Mouse (Mus musculus): ENCODE measurements around the gene Rxra.

The Rxra gene

DNA sequence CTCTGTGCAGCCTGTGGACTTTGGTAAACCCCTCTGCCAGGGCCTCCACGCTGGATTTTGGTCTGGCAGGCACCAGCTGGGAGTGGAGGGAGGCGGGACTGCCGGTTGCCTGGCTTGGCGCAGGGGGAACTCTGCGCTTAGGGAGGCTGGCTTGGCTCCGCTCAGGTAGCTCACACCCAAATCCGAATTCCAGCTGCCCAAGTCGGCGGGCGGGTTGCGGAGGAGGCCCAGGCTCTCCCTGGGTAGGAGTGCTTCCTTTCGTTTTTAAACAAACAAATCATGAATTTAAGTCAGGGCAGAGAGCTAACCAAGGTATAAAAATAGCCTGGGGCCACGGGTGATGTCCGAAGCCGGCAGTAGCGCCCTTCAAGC is at the start of gene Rxra:
Rxra (plus strand) TSS at position 335 of the 372 bp plus-strand sequence.
- DNase-seq (ENCODE audit: low spot score) = peak; percentile 42

DNA sequence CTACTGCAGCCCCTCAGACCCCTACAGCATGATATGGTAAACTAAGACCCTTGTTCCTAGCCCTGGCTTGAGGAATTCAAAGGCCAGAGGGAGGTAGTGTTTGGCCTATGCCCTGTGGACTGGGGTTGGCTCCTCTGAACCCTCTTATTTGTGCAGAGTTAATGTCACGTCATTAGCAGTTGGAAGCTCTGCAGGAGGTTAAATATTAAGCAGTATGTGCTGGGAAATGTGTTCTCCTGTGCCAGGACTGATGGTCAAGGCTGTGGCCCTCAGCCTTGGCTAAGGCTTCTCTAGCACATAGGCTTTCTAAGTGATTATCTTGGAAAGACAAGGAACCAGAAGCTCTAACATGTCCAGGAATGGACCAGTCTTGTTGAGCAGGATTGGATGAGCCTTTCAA is 49.6 kb upstream of the Rxra start:
- no peak for DNase-seq (ENCODE audit: low spot score)

DNA sequence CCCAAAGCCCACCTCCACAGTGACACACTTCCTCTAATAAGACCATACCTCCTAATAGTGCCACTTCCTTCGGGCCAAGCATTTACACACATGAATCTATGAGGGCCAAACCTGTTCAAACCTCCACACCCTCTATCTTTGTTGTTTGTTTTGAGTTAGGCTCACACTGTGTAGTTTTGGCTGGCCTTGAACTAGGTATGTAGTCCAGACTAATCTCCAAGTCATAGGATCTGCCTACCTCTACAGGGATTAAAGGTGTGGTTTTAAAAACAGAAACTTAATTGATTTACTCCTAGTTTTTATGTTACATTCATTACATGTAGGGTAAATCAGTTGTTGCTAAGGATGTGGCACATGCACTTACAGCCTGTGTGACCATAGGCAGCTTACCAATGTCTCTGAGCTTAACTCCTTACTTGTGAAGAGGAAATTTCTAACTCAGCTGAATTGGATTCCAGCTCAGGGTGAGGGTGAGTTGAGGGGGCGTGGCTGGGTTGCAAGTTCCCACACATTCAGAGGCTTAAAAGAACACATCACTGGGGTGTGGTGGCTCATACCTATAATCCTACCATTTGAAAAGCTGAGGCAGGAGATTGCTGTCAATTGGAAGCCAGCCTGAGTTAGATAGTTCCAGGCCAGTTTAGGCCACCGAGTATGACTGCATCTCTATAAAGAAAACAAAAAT is 45.5 kb upstream of the Rxra start:
- DNase-seq (ENCODE audit: low spot score) = no peak

DNA sequence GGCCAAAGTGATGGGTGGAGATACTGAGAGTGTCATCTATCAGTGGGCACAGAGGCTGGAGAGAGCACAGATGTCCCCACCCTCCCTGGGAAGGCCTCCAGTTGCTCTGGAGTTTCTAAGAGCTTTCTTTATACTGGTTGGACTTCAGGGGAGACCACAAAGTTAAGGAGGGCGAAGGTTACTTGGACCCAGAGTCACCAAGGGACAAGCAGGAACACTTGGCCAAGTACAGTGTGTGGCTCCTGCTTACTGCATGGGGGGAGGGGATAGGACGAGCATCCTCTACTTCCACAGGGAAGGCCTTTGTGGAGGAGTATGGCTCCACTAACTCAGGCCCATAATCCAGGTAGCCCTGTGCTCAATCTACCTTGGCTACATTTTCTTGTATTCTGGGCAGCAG is 42.8 kb upstream of the Rxra start:
- DNase-seq (ENCODE audit: low spot score) = no peak

DNA sequence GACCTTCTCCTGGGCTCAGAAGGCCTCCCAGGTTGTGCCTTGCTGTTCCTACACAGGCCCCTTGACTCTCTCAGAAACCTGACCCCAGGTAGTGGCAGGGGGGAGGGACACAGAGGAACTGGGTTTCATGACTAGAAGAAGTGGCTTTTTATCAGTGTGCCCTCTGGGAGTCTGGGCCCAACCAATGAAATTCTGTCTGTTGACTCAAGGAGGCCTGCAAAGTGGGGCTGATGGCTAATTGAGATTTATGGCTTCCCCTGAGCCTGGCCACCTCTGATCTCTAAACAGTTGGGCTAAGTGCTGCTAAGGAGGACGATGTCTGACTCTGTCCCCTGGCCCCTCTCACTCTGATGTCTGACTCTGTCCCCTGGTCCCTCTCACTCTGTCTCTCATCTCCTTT is 42.2 kb upstream of the Rxra start:
- DNase-seq (ENCODE audit: low spot score) = no peak

DNA sequence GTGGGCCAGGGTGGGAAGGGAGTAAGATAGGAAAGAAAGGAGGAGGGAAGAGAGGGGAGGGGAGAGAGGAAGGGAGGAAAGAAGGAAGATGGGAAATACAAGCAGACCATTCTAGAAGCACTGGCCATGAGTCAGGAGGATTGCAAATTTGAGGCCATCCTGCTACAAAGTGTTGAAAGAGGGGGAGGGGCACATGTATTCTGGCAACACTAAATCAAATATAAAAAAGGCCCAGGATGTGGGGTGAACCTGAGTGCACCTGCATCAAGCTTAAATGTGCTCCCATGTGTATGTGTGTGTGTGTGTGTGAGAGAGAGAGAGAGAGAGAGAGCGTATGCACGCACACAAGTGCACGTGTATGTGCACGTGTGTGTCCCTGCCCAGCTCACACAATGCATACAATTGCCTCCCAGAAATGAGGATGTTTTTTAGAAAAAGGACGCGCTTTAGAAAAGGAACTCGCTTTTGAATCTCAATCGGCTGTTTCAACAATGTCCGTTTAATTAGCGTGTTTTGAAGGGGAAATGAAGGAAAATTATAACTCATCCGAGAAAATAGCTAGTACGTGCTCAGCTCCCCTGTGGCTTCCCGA is 41.0 kb upstream of the Rxra start:
- DNase-seq (ENCODE audit: low spot score) = no peak

DNA sequence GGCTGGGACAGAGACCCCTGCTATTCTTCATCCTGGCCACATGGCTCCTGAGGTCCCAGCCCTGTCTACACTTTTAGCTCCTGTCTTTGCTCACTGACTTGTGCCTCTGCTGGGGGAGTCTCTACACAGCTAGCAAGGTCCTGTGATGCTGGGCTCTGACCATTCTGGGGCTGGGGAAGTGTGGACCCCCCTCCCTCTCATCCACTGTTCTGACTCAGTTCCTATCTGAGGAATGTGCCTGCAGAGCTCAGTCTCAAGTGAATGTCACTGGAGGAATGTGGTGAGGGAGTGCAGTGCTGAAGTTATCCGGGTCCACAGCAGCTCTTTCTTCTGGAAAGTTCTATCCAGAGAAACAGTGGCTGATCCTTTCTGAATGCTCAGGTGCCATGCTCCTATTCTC is 39.4 kb upstream of the Rxra start:
- no peak for DNase-seq (ENCODE audit: low spot score)

DNA sequence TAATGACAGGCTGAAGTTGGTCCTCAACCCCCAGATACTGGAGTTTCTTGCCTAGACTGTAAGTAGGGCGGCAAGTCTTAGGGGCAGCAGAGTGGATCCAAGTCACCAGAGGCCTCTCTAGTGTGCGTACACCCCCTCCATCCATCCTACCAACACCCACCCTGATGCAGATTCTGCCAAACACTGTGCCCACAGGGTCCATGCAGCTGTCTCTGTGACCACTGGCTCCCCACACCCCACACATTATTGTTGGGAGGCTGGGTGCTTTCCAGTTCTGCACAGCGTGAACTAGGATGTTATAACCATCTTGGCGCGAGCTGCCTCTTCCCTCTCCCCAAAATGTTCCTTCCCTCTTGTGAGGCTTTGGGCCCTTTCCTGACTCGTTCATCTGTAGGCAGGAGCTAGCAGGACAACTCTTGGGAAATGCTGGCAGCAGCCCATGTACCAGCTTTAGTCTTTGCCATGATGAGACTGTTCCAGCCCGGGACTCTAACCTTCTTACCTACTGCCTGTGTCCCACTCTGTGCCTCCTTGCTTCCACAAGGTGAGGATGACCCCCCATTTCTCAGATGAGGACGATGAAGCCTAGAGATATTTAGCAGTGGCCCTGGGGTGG is 38.9 kb upstream of the Rxra start:
- no peak for DNase-seq (ENCODE audit: low spot score)

DNA sequence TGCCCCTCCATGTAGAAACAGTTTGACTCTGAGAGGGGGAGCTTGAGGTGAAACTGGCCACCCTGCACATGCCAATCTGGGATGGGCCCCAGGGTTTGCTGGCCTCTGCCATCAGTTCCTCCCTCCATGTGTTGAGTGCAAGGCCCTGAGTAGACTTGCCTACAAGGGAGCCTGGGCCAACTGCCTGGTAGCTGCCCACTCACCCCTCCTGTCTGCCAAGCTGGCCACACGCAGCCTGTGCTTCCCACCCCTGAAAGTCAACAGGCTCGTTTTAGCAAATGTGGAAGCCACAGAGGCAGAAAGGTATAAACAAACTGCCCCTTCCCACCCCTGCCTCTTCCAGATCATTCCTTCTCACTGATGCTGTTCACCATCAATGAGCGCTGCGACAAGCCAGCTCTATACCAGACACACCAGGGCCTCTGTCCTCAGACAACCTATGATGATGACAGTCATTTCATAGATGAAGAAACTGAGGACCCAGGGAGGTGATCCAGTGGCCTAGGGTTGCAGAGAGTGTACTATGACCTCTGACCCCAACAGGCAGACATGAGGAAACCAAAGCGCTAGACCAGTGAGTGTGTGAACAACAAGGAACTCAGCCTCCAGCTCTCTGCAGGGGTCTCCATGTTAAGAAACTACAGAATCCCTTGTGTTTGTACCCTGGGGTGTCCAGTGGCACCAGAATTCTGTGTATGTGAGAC is 36.5 kb upstream of the Rxra start:
- DNase-seq (ENCODE audit: low spot score) = no peak

DNA sequence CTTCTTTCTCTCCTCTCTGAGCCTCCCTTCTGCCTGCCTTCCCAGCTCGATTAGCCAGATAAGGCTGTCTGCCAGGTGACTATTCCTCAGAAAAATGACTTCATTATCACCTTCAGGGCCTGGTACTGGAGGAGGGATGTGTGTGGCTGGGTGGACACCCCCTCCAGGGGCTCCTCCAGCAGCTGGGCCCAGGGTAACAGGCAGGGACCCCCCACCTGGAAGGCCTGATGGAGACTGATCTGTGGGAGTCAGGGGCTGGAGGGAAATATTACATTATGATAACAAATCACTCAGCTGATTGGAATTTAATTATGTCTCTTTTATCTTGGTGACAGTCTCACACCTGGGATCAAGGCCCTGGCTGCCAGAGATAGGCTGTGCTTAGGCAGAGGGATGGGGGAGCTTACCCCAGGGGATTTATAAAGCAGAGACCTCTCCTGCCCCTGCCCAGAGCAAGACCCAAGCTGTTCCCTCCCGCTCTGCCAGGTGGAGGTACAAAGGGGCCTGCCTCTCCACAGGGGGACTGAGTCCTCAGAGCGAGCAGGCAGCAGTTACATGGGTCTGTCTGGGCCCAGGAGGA is 35.2 kb upstream of the Rxra start:
- DNase-seq (ENCODE audit: low spot score) = no peak

DNA sequence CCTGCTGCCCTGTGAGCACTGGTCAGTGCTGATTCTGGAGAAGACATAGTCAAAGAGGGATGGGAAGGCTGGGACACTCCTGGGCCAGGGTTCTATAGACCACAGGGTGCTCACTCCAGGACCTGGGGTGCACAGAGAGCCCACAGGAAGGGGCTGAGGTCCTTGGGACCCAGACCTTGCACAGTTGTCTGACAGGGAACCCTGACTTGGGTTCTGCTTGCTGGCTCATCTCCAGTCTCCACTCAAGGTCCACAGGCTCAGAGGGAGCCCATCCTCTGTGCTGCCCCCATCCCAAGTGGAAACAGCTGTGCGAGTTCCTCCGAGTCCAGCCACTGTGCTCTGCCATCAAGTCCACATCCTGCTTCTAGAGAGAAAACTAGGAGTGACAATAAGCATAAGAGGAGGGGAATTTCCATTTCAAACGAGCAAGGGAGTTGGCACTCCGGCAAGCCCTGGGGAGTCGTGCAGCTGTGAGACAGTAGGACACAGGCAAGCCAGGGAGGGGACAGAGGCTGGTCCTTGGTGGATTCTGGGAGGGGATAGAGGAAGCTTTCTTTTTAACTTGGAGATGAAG is 31.6 kb upstream of the Rxra start:
- no peak for DNase-seq (ENCODE audit: low spot score)

DNA sequence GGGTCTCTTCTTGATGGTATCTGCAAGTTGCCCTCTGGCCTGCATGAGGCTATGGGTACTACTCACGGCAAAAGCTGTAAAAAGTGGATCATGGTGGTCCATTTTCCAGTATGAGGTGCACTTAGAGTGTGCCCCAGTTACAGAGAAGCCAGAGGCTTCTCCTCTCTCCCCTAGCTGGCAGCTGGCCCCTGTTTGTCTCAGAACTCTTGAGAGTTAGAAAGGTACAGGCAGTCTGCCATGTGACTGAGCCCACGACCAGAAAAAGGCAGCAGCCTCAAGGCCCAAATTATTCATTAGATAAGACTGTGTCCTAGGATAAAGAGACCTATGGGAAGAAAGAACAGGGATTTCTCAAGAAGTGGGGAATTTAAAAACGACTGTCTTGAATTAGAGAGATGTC is 30.8 kb upstream of the Rxra start:
- no peak for DNase-seq (ENCODE audit: low spot score)

DNA sequence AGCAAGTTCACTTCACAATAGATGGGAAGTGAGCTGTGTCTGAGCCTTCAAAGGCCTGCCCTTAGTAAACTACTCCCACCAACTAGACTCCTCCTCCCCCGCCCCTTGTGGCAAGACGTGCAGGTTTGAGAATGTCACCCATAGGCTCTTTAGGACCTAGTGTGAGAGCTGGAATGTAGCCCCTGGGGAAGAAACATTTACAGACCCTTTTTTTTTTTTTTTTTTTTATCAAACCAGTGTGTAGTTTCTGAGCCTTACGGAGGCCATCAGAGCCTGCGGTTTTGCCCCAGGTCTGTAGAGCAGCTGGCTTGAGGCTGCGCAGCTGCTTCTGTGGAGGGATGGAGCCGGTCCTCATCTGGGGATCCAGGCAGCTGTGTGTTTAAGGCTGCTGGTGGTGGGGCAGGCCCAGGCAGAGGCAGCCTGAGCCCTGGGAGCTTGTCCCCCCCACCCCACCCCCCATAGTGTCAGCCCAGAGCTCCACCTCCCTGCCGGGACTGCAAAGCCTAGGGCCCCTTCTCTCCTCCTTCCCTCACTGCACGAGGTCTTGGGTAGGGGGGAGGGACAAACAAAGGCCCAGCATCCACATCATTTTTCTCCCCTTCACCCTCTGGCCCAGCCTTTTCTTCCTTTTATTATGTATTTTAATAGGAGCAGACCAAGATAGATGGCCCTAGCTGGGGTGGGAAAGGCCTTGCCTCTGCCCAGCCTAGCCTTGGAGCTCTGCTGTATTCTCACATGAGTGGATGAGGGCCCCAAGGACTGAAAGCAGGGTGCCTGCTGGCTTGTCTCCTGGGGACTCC is 26.2 kb upstream of the Rxra start:
- DNase-seq (ENCODE audit: low spot score) = no peak

DNA sequence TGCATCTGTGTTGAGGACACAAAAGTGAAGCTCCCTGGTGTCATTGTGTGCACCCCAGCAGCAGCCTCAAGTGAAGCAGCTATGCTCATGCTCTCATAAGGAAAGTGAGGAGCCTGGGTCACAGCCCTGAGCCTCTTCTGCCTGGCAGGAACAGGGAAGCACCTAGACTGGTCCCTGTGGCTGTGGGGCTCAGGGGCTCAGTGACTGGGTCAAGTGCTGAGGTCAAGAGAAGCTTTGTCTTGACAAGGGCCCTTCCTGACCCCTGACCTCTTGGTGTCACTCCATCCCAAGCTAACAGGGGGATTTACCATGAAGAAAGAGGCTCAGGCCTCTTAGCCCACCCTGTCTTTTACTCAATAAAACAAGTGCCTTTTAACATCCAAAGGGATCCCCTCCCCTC is 25.2 kb upstream of the Rxra start:
- DNase-seq (ENCODE audit: low spot score) = no peak

DNA sequence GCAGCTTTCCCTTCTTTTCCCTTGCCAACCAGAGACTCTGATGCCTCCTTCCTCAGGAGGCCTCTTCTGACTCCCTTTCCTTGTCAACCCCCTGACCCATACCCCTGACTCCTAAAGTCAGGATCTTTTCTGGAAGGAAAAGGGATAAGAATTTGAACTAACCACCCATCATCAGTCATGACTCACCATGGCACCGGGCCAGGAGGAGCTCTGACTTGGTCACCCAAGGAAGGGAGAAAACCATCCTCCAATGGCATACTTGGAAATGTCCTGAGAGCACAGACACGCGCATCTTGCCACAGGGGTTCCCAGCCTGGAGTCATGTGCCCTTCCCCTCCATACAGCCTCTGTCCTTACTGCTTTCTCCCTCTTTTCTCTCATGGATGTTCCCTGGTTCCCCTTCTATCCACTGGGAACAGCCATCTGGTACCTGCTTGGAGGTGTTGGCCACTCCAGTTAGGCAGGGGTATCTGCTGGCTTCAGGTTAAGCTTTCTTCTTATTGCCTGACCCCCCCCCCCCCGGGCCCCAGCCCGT is 22.7 kb upstream of the Rxra start:
- DNase-seq (ENCODE audit: low spot score) = peak; percentile 56

DNA sequence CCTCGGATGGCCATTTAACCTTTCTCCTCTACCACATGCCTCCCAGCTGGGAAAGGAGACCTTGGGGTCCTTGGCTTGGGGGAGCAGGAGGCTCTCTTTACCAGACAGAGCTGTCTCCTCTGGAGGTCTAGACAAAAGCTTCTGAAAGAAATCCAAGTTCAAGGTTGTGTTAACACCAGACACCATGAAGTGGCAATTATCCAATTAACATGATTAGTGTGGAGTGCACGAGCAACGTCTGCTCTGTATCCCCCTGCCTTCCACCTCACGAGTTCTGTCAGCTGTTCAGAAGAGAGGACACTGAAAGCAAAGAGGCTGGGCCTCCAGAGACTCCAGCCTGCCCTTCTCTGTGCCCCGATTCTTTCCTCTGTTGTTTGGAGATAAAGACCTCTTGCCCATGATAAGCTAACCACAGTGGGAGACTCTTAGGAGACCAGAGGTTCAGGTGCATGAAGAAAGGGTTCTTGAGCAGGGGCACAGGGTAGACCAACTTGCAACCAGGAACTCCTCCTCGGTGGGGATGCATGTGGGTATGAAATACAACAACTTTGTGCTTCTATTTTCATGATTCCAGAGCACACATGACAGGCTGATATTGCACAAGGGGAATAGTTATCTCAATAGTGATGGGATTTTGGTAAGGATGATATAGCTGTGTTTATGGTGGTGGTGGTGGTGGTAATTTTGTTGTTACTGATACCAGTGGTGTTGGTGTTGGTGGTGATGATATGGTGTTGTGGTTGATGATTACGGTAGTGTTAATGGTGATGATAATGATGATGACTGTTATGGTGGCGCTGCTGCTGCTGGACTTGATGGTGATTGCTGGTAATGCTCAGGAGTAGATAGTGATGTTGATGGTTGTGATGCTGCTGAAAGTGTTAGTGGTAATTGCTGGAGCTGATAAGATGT is 21.7 kb upstream of the Rxra start:
- peak; percentile 68 for DNase-seq (ENCODE audit: low spot score)

DNA sequence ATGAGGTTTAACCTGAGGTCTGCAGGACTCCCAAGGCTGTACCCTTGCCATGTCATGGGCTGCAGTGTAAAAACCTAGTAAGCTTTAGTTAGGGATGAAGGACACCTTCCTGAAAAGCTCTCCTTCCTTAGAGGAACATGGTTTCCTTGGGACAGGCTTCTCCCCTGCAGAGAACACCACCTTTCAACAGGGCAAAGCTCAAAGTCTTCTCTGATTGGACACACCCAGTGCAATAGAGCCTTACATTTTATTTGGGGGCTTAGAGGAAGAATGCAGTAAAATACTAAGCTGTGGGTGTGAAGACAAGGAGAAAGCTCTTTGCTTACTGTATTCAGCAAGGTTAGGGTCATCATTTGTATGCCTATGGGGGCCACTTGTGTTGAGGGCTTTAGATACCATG is 19.7 kb upstream of the Rxra start:
- no peak for DNase-seq (ENCODE audit: low spot score)

DNA sequence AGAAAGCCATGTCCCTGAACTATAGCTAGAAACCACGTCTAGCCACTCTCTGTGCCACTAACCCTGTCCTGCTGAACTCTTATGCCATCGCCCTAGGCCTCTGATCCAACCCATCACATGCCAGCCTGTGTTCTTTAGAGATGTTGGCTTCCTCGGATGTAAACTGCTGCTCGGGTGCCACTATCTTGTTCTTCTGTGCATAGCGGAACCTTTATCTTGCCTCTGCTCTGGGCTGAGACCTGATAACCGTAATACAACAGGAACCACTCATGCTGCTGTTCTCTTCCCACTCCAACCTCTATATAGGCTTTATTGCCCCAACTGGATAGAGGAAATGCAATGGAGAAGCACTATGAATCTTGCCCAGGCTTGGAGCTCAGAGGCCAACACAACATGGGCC is 11.0 kb upstream of the Rxra start:
- DNase-seq (ENCODE audit: low spot score) = no peak

DNA sequence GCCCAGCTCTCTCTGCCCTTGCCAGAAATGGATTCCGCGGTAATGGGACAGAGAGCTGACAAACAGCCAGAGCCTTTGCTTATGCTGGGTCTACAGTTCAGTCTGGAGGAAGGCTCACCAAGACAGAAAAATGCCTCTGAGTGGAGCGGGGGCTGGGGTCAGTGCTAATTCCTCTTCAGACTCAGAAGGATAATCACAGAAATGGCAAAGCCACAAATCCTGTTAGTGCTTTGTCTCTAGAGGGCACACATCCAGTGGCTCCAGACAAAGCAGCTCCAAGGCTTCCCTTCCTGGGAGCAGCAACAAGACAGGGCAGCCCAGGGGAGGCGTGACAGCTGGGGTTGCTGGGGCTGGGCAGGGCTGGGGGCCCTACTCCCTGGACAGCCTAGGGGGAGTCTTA is 9.5 kb upstream of the Rxra start:
- no peak for DNase-seq (ENCODE audit: low spot score)

DNA sequence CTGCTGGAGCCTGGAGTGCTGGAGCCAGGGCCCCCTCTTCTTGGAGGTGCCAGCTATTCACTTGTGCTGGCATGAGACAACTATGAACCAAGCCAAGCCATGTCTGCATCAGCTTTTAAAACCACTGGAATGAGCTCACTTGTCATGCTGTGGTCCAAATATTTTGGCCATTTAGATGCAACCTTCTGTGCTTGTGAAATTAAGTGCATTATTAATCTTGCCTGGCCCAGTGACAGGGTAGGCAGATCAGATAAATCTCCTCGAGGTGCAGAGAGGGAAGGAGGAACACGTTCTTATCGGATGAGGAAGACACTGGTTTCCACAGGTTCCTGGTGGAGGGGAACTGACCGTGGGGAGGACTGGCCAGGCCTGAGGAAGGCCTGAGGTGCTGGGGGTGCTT is 8.6 kb upstream of the Rxra start:
- no peak for DNase-seq (ENCODE audit: low spot score)
